Mouse (Mus musculus) ovary, postnatal 14 days (tissue): ENCODE measurements at regions not wholly inside any gene's neighbourhood (a gene's known extent, or its start where the extent isn't known, plus 50 kb on each side); places are given as distances from the start of the nearest gene placed in this dataset.

Experiments used
- DNase-seq: peaks from one replicate; pipeline ENCODE4 v3.0.0; 2022; ENCODE audit warnings: low spot score

- DNase-seq, result no peak
These were observed 105.1 kb upstream of the Erbb4 start for GRCm38 (mm10) chr1:69212896-69213500.

- no peak for DNase-seq
These were observed 94.9 kb upstream of the Erbb4 start for GRCm38 (mm10) chr1:69202745-69203144.

- DNase-seq, result no peak
These were observed 57.3 kb upstream of the Erbb4 start for GRCm38 (mm10) chr1:69165202-69165601.
